Mouse (Mus musculus) liver, postnatal 0 days (tissue): ENCODE results near the gene Olfr815. TPM values are rescaled to one million over a fixed set of nuclear protein-coding genes. Genes with fewer than 3 reads are reported as not detected.
"Not testable (repeated sequence)": the region's sequence is repeated elsewhere in the genome, so short reads cannot be mapped to it uniquely, and the experiment has no call there.

Experiments
- ATAC-seq: fragments of 200-750 bp; cut with Nextera tagmentation; 2 replicates; pipeline ENCODE4 v1.8.0; 2017; ENCODE audit warnings: mild to moderate bottlenecking, moderate library complexity
- DNase-seq: peaks from one replicate; pipeline ENCODE4 v3.0.0-alpha.2; 2016
- H3K27ac ChIP-seq: fragments of 300-500 bp; sonication (generic); 2 replicates; pipeline ENCODE4 v1.5.1; 2014; ENCODE audit warnings: antibody characterized with exemption, moderate library complexity, mild to moderate bottlenecking, low read depth
- H3K27me3 ChIP-seq: fragments of 300-500 bp; sonication (generic); 2 replicates; pipeline ENCODE4 v1.6.1; 2014; ENCODE audit warnings: low read length, control low read depth, mixed read lengths; ENCODE audit not compliant: insufficient read depth
- H3K36me3 ChIP-seq: fragments of 300-500 bp; sonication (generic); replicated peaks from 2 replicates; pipeline ENCODE4 v1.6.1; 2014; ENCODE audit warnings: mild to moderate bottlenecking, control low read depth, low read length, moderate library complexity, mixed read lengths; ENCODE audit not compliant: insufficient read depth
- H3K4me1 ChIP-seq: fragments of 300-500 bp; sonication (generic); 2 replicates; pipeline ENCODE4 v1.6.1; 2014; ENCODE audit warnings: antibody characterized with exemption, mild to moderate bottlenecking, control low read depth; ENCODE audit not compliant: insufficient read depth
- H3K4me2 ChIP-seq: fragments of 300-500 bp; sonication (generic); 2 replicates; pipeline ENCODE4 v1.6.1; 2014; ENCODE audit warnings: low read depth, mild to moderate bottlenecking, low read length, moderate library complexity, mixed read lengths
- H3K4me3 ChIP-seq: fragments of 300-500 bp; sonication (generic); 2 replicates; pipeline ENCODE4 v1.5.1; 2014; ENCODE audit warnings: low read depth, low read length
- H3K9ac ChIP-seq: fragments of 300-500 bp; sonication (generic); replicated peaks from 2 replicates; pipeline ENCODE4 v1.6.1; 2014; ENCODE audit warnings: mild to moderate bottlenecking, moderate library complexity
- H3K9me3 ChIP-seq: fragments of 300-500 bp; sonication (generic); 2 replicates; pipeline ENCODE4 v1.6.1; 2016; ENCODE audit warnings: mild to moderate bottlenecking, control low read depth, low read length, mixed read lengths
- CTCF ChIP-seq: sonication (generic); IDR thresholded peaks from 2 replicates; pipeline ENCODE4 v1.5.1; 2016; ENCODE audit warnings: antibody characterized with exemption, low read depth
- EP300 ChIP-seq: IDR thresholded peaks from 2 replicates; pipeline ENCODE4 v1.6.1; 2016; ENCODE audit warnings: antibody characterized with exemption, low read depth, mild to moderate bottlenecking
- WGBS: fragments of 180-500 bp; shearing (Covaris S2); extraction: QIAGEN DNeasy Blood & Tissue Kit; methylation state at CpG from one replicate; pipeline ENCODE4 v1.1.7; 2014; ENCODE audit not compliant: insufficient replicate concordance; 5-methylcytosine and 5-hydroxymethylcytosine counted together
- polyA plus RNA-seq: library from polyadenylated mRNA; unstranded; fragments of >200 nt; fragmentation: Nextera tagmentation; extraction: Ambion mirVana; gene quantifications from 2 replicates; pipeline ENCODE4 v1.2.1, GENCODE M21; 2015

Gene Olfr815
- polyA plus RNA-seq: not detected in 2 replicates

- H3K9me3 ChIP-seq, H3K27me3 ChIP-seq, H3K4me1 ChIP-seq, DNase-seq, H3K4me3 ChIP-seq, H3K27ac ChIP-seq, H3K4me2 ChIP-seq, ATAC-seq, H3K9ac ChIP-seq, H3K36me3 ChIP-seq: not testable (repeated sequence)
- no CpG with 5 or more reads among the region's 1 CpGs for WGBS
These were observed at the start of gene Olfr815 for GRCm38 (mm10) chr10:129905767-129906166. TSS of gene Olfr815 (minus strand) at chr10:129905867.

DNA sequence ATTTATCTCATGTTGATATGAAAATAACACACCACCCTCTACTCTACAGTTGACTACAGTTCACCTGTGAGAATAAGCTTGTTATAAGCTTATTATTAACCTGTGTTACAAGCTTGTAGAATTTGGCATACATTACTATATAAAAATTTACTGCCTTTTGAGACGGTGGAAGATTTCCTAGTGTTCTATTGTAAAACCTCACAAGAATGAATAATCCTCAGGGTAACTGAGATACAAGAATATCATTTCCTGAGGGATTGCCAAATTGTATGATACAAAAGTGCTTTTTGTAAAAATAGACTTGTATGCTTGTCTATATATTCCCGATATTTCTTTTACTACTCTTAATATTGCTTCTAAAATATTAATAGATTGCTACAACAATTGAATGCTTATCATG, 43.3 kb upstream of the Olfr815 start, which contains the start of gene Olfr818:
Olfr818 (minus strand) TSS at position 101 of the 400 bp plus-strand sequence.
- 80% methylated on average over 2 of the region's 2 CpGs for WGBS
- DNase-seq (no peak), ATAC-seq (no peak)
- no peaks in the 10 kb centered on the region for H3K4me1 ChIP-seq
- no peaks in the 10 kb centered on the region for H3K9me3 ChIP-seq
- no peak within 1 kb of the TSS for H3K27ac ChIP-seq
- TF ChIP-seq CTCF (no peak), EP300 (no peak)
- no peaks in the 10 kb centered on the region for H3K36me3 ChIP-seq
- no peak within 1 kb of the TSS for H3K4me2 ChIP-seq
- no peak within 1 kb of the TSS for H3K9ac ChIP-seq
- H3K27me3 ChIP-seq: no peaks in the 10 kb centered on the region
- H3K4me3 ChIP-seq: no peak within 1 kb of the TSS

- Histone ChIP-seq H3K4me2 (no peak within 1 kb of the TSS), H3K27ac (no peak within 1 kb of the TSS), H3K27me3 (no peaks in the 10 kb centered on the region), H3K4me1 (no peaks in the 10 kb centered on the region), H3K9me3 (no peaks in the 10 kb centered on the region), H3K4me3 (no peak within 1 kb of the TSS), H3K36me3 (no peaks in the 10 kb centered on the region), H3K9ac (no peak within 1 kb of the TSS)
- TF ChIP-seq CTCF (no peak), EP300 (no peak)
- DNase-seq (no peak), ATAC-seq (no peak)
- WGBS: 36% methylated on average over 1 of the region's 1 CpGs
These were observed 9.8 kb upstream of the Olfr815 start, which contains the start of gene Olfr816 for GRCm38 (mm10) chr10:129915497-129915896. TSS of gene Olfr816 (minus strand) at chr10:129915597.

GRCm38 (mm10) chr10:129885934-129886333, 19.7 kb downstream of the Olfr815 start:
- Histone ChIP-seq H3K27ac (no peak overlapping the region), H3K4me1 (no peaks in the 10 kb centered on the region), H3K9ac (no peak overlapping the region), H3K9me3 (no peaks in the 10 kb centered on the region), H3K4me3 (no peak overlapping the region), H3K36me3 (no peaks in the 10 kb centered on the region), H3K4me2 (no peak overlapping the region), H3K27me3 (no peaks in the 10 kb centered on the region)
- DNase-seq (no peak), ATAC-seq (no peak)
- TF ChIP-seq EP300 (no peak), CTCF (no peak)
- 77% methylated on average over 7 of the region's 7 CpGs for WGBS

DNA sequence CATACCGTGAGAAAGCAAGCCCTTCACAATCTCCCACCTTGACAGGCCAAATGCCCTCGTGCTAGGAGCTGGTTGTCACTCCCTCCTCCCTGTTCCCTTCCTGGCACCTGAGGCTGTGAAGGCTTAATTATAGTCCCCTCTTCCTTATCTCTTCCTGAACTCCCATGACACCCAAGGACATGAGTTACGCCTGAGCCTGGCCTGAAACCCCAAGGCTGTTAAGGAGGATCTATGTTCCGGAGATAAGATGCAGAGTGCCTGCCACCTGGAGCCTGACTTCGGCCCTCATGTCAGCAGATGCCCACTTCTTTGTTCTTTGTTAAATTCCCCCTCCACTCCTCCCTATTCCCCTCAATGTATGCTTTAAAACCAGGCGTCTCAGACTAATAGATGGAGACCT, 20.2 kb downstream of the Olfr815 start:
- not testable (repeated sequence) for H3K36me3 ChIP-seq, H3K27me3 ChIP-seq, H3K4me2 ChIP-seq, DNase-seq, H3K4me1 ChIP-seq, H3K9ac ChIP-seq, H3K9me3 ChIP-seq, H3K4me3 ChIP-seq, H3K27ac ChIP-seq, ATAC-seq
- 71% methylated on average over 6 of the region's 6 CpGs for WGBS

- H3K4me3 ChIP-seq, H3K4me2 ChIP-seq, H3K9ac ChIP-seq, H3K9me3 ChIP-seq, H3K36me3 ChIP-seq, H3K4me1 ChIP-seq, H3K27ac ChIP-seq, H3K27me3 ChIP-seq, ATAC-seq, DNase-seq: not testable (repeated sequence)
- WGBS: no CpG with 5 or more reads among the region's 1 CpGs
These were observed 25.9 kb downstream of the Olfr815 start, which contains the start of gene Olfr814 for GRCm38 (mm10) chr10:129879751-129880150. TSS of gene Olfr814 (minus strand) at chr10:129879851.

DNA sequence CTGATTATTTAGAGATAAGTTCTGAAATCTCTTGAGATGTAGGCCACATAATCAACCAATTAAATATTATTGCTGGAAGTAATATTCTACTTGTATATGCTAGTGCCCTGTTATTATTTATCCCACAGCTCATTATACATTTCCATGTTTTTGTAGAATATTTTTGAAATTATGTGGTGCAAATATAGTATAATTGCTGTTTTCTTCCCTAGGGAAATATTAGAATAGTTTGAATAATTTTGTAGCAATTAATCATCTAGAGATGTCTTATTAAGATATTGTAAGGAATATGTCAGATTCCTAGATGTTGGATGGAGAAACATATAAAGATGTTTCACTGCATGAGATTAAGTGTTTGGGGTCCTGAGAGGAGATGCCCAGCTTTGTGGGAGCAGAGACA, 50.6 kb downstream of the Olfr815 start, which contains the start of gene Olfr813:
Olfr813 (plus strand) TSS at position 301 of the 400 bp plus-strand sequence.
- Histone ChIP-seq H3K27ac (no peak within 1 kb of the TSS), H3K27me3 (no peaks in the 10 kb centered on the region), H3K9ac (no peak within 1 kb of the TSS), H3K9me3 (no peaks in the 10 kb centered on the region), H3K4me3 (no peak within 1 kb of the TSS), H3K4me1 (no peaks in the 10 kb centered on the region), H3K36me3 (no peaks in the 10 kb centered on the region), H3K4me2 (no peak within 1 kb of the TSS)
- no peak for DNase-seq
- no peak for ATAC-seq
- no peak for TF ChIP-seq EP300
- no peak for TF ChIP-seq CTCF

Other genes with a start within 250 kb of the Olfr815 start
- not detected in 2 replicates for gene Olfr800, start 248.2 kb downstream of the Olfr815 start, polyA plus RNA-seq
- not detected in 2 replicates for gene Olfr801, start 232.0 kb downstream of the Olfr815 start, polyA plus RNA-seq
- not detected in 2 replicates for gene Olfr802, start 217.7 kb downstream of the Olfr815 start, polyA plus RNA-seq
- not detected in 2 replicates for gene Olfr803, start 211.6 kb downstream of the Olfr815 start, polyA plus RNA-seq
- gene Olfr804, start 202.7 kb downstream of the Olfr815 start, polyA plus RNA-seq: not detected in 2 replicates
- not detected in 2 replicates for gene Olfr805, start 176.5 kb downstream of the Olfr815 start, polyA plus RNA-seq
- not detected in 2 replicates for gene Olfr806, start 163.9 kb downstream of the Olfr815 start, polyA plus RNA-seq
- not detected in 2 replicates for gene Olfr807, start 148.1 kb downstream of the Olfr815 start, polyA plus RNA-seq
- not detected in 2 replicates for gene Olfr808, start 140.4 kb downstream of the Olfr815 start, polyA plus RNA-seq
- gene Olfr809, start 131.2 kb downstream of the Olfr815 start, polyA plus RNA-seq: not detected in 2 replicates
- gene Olfr810, start 111.0 kb downstream of the Olfr815 start, polyA plus RNA-seq: not detected in 2 replicates
- not detected in 2 replicates for gene Olfr811, start 101.5 kb downstream of the Olfr815 start, polyA plus RNA-seq
- not detected in 2 replicates for gene Olfr812, start 59.8 kb downstream of the Olfr815 start, polyA plus RNA-seq
- gene Olfr813, start 50.5 kb downstream of the Olfr815 start, polyA plus RNA-seq: not detected in 2 replicates
- gene Olfr814, start 26.0 kb downstream of the Olfr815 start, polyA plus RNA-seq: not detected in 2 replicates
- not detected in 2 replicates for gene Olfr816, start 9.7 kb upstream of the Olfr815 start, polyA plus RNA-seq
- not detected in 2 replicates for gene Olfr818, start 43.2 kb upstream of the Olfr815 start, polyA plus RNA-seq
- gene Olfr819, start 61.4 kb upstream of the Olfr815 start, polyA plus RNA-seq: not detected in 2 replicates
- gene Olfr247, start 70.3 kb upstream of the Olfr815 start, polyA plus RNA-seq: not detected in 2 replicates
- not detected in 2 replicates for gene Gm10310, start 79.2 kb upstream of the Olfr815 start, polyA plus RNA-seq
- not detected in 2 replicates for gene Olfr820, start 106.8 kb upstream of the Olfr815 start, polyA plus RNA-seq
- not detected in 2 replicates for gene Olfr821, start 124.5 kb upstream of the Olfr815 start, polyA plus RNA-seq
- not detected in 2 replicates for gene Olfr822, start 165.3 kb upstream of the Olfr815 start, polyA plus RNA-seq
- not detected in 2 replicates for gene Olfr823, start 209.5 kb upstream of the Olfr815 start, polyA plus RNA-seq
- 0.02 and 0.04 TPM in 2 replicates for gene Olfr824, start 224.1 kb upstream of the Olfr815 start, polyA plus RNA-seq